Mouse (Mus musculus): ENCODE measurements around the gene Phf3.

DNA sequence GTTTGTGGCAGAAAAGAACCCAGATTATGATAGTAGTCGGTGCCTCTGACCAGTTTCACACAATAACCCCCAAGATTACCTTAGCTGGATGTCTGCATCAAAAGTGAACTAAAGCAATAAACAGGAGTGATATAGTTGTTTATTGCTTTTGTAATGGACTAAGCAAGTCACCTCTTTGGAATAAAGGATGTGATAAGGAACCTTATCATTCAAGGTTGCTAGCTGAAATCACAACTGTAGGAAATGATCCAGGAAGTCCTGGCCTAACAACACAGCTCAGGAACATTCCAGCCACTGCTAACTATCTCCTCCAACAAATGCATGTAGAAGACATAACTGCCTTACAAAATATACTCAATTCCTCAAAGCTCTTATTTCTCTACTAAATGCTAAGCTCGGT is 22.8 kb downstream of the Phf3 start:
- no peak for TF ChIP-seq CTCF (IDR thresholded peaks at IDR 0.05; ENCODE audit: low read depth)
- TF ChIP-seq EP300 (IDR thresholded peaks at IDR 0.05; ENCODE audit: low read depth), result no peak

Measured in heart, postnatal 0 days (tissue).